Mouse (Mus musculus) forebrain, embryonic 12.5 days (tissue): ENCODE results near the gene Tor1aip1. TPM values are rescaled to one million over a fixed set of nuclear protein-coding genes. Genes with fewer than 3 reads are reported as not detected.

Source experiments
- ATAC-seq: fragments of 200-750 bp; cut with Nextera tagmentation; 2 replicates; pipeline ENCODE4 v1.8.0; 2017; ENCODE audit warnings: moderate TSS enrichment; ENCODE audit not compliant: low FRiP score
- H3K27ac ChIP-seq: fragments of 300-500 bp; sonication (generic); 2 replicates; pipeline ENCODE4 v1.5.1; 2016; ENCODE audit warnings: mild to moderate bottlenecking
- H3K27me3 ChIP-seq: fragments of 300-500 bp; sonication (generic); 2 replicates; pipeline ENCODE4 v1.6.1; 2016; ENCODE audit warnings: mild to moderate bottlenecking
- H3K36me3 ChIP-seq: fragments of 300-500 bp; sonication (generic); replicated peaks from 2 replicates; pipeline ENCODE4 v1.6.1; 2016; ENCODE audit warnings: mild to moderate bottlenecking
- H3K4me1 ChIP-seq: fragments of 300-500 bp; sonication (generic); 2 replicates; pipeline ENCODE4 v1.6.1; 2016
- H3K4me2 ChIP-seq: fragments of 300-500 bp; sonication (generic); 2 replicates; pipeline ENCODE4 v1.6.1; 2016; ENCODE audit warnings: mild to moderate bottlenecking, moderate library complexity
- H3K4me3 ChIP-seq: fragments of 300-500 bp; sonication (generic); replicated peaks from 2 replicates; pipeline ENCODE4 v1.5.1; 2016; ENCODE audit warnings: mild to moderate bottlenecking
- H3K9ac ChIP-seq: fragments of 300-500 bp; sonication (generic); 2 replicates; pipeline ENCODE4 v1.6.1; 2016; ENCODE audit warnings: mild to moderate bottlenecking
- H3K9me3 ChIP-seq: fragments of 300-500 bp; sonication (generic); 2 replicates; pipeline ENCODE4 v1.6.1; 2016
- WGBS: fragments of 180-500 bp; shearing (Covaris S2); methylation state at CpG from one replicate; pipeline ENCODE4 v1.1.7; 2016; 5-methylcytosine and 5-hydroxymethylcytosine counted together
- polyA plus RNA-seq: library from polyadenylated mRNA; unstranded; fragments of >200 nt; fragmentation: Nextera tagmentation; extraction: Ambion mirVana; gene quantifications from 2 replicates; pipeline ENCODE4 v1.2.1, GENCODE M21; 2016

Tor1aip1 gene
- polyA plus RNA-seq, 1 experiment from 2014 or later, result 40.6 TPM

DNA sequence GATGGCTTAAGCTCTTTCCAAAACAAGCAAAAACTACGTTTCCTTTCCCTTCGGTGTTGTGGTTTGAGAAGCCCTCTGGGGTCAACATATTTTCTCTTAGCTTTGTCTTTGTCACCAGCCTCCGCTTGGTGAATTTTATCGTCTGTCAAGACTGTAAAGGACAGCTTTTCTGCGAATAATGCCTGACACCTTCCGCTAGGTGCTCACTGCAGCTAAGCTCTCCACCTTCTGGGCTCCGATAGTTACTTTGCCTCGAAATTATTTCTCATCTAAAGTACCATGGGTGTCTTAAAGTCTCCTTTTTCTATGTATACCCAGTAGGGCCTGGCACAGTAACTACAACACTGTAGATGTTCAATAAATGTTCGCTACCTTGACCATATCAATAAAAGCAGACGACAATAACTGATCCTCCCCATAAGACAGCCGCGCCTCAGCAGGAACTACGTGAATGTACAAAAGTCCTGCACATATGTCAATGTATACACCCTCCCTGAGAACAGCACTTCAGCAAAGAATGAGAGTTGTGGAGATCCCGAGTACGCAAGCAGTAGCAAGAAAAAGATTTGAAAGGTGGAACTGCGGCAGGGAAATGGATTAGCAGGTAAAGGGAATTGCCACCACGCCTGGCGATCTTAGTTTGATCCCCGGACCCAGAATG lies 62.4 kb downstream of the Tor1aip1 start:
- 8% methylated on average over 19 of the region's 19 CpGs for WGBS
- H3K27ac ChIP-seq, result peak overlapping the region; percentile 90
- no peaks in the 10 kb centered on the region for H3K9me3 ChIP-seq
- H3K36me3 ChIP-seq, result no peaks in the 10 kb centered on the region
- peak; percentile 33 for ATAC-seq
- no peaks in the 10 kb centered on the region for H3K27me3 ChIP-seq
- peaks cover 17% of the 10 kb centered on the region for H3K4me1 ChIP-seq
- H3K4me2 ChIP-seq, result peak overlapping the region; percentile 61
- H3K4me3 ChIP-seq, result peak overlapping the region; percentile 99
- H3K9ac ChIP-seq, result peak overlapping the region; percentile 98

DNA sequence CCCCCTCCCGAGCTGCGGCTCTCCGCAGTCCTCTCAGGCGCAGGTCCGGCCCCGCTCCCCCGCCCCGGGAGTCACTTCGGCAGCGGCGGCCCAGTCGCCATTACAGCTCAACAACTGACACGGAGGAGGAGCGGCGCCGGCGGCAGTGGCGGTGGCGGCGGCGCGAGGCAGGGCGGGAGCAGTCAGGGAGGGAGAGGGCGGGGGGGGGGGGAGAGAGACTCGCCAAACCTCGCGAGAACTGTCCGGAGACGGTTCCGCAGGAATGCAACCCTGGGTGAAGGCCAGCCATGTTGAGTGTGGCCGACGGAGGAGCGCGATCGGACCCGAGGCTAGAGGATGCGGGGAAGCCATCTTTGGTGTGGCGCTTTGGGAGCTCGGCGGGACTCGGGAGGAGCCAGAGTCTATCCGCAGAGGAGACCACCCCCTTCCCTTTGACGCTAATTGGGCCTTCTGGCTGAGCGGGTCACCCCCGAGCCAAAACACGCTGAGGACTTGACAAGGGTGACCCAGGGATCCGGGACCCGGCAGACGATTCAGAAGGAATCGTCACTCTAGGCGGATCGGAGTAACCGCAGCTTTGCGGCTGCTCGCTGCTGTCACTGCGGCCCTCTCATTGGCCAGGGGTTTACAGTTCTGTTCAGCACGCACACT lies 63.1 kb downstream of the Tor1aip1 start, which contains the start of gene Cep350:
Gene Cep350 (minus strand): TSS at position 188 of the 651 bp plus-strand sequence.
- no peaks in the 10 kb centered on the region for H3K36me3 ChIP-seq

DNA sequence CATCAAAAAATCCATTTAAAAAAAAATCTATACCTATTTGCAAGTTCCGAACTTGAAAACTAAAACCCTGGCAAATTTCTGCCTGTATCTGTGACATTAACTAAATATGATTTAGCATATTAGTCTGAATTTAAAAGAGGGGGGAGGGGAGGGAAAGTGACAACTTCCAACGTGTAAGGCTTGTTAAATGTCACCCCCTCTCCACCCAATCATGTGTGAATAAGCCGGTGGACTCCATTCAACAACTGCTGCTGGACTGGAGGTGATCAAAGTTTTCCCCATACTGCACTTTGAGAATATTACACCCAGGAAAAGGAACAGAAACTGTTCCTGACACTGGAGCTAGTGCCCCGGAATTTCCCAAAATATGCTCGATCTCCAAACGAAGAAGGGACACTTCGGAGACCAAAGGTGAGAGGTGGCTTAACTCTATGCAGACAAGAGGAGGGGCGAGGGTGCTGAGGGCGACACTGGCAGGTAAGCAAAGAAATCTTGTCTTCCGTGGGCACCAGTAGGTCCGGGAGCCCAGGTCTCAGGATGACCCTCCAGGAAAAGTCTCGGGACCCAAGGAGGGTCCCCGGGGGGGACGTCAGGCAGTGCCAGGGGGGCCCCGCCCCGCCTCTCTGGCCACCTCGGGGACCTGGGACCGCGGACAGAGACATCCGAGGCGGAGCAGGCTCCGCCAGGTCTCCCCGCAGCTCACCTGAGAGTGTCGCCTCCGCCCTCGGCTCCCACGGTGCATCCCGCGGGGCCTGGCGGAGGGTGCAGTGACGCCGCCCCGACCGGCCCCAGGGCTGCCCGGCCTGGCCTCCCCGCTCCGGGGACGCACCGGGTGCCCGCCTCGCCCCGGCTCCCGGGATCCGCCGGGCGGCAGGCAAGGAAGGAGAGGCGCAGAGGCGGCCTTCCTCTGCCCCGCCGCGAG lies 63.9 kb downstream of the Tor1aip1 start:
- H3K9me3 ChIP-seq, result no peaks in the 10 kb centered on the region
- peak overlapping the region; percentile 92 for H3K27ac ChIP-seq
- peak overlapping the region; percentile 82 for H3K4me2 ChIP-seq
- H3K27me3 ChIP-seq, result no peaks in the 10 kb centered on the region
- H3K4me1 ChIP-seq, result peaks cover 17% of the 10 kb centered on the region
- no peaks in the 10 kb centered on the region for H3K36me3 ChIP-seq
- H3K9ac ChIP-seq, result peak overlapping the region; percentile 98
- peak; percentile 71 for ATAC-seq
- WGBS, result 3% methylated on average over 25 of the region's 51 CpGs
- peak overlapping the region; percentile 99 for H3K4me3 ChIP-seq

More for the DNA sequence above, 63.1 kb downstream of the Tor1aip1 start, which contains the start of gene Cep350:
- H3K27me3 ChIP-seq, result no peaks in the 10 kb centered on the region
- peak within 1 kb of the TSS; percentile 99 for H3K4me3 ChIP-seq
- peaks cover 17% of the 10 kb centered on the region for H3K4me1 ChIP-seq
- H3K4me2 ChIP-seq, result peak within 1 kb of the TSS; percentile 82
- ATAC-seq, result peak; percentile 98
- H3K9ac ChIP-seq, result peak within 1 kb of the TSS; percentile 98
- H3K27ac ChIP-seq, result peak within 1 kb of the TSS; percentile 92
- no peaks in the 10 kb centered on the region for H3K9me3 ChIP-seq
- under 1% methylated on average over 50 of the region's 57 CpGs for WGBS

Other genes with a start within 250 kb of the Tor1aip1 start
- gene Qsox1, start 223.6 kb downstream of the Tor1aip1 start, polyA plus RNA-seq, result 16.1 and 16.6 TPM in 2 replicates
- gene Cep350, start 63.2 kb downstream of the Tor1aip1 start, polyA plus RNA-seq, result 12.5 and 13.5 TPM in 2 replicates
- 89.3 and 91.0 TPM in 2 replicates for gene Tor1aip2, start 1.1 kb downstream of the Tor1aip1 start, polyA plus RNA-seq
- gene Fam163a, start 168.5 kb upstream of the Tor1aip1 start, polyA plus RNA-seq, result 2.7 and 3.7 TPM in 2 replicates